Mouse (Mus musculus): Measurements from ENCODE around the gene Bicra. TPM values are rescaled to one million over a fixed set of nuclear protein-coding genes. Genes with fewer than 3 reads are reported as not detected.

Gene Bicra
- polyA plus RNA-seq, 1 experiment from 2014 or later = 7.5 TPM

DNA sequence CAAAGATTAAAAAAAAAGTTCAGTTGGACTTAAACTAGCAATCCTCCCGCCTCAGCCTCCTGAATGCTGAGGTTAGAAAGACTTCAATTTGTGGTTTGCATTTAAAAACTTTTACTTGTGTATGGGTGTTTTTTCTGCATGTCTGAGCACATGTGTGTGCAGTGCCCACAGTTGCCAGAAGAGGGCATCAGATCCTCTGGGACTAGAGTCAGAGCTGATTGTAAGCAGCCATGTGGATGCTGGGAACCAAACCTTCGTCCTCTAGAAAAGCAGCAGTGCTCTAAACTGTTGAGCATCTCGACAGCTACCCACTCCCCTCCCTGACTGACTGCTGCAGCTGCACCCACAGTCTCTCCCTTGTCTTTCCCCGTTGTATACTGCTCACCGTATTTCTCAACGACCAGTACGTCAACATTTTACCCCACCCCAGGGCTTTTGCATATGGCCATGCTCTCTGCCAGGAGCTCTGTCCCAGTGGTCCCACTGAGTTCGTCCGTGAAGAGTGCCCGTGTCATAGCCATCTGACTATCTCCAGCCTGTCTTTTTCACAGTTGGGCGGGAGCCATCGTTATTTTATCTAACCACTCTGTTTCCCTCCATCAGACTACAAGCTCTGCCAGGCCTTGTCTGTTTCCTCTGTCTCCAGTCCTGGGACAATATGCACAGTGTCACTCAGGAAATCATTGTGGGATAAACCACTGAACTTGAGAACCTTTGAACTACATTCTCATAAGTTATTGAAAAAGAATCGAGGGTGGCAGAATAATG, 94.2 kb downstream of the Bicra start:
- ATAC-seq (ENCODE audit: insufficient read depth, low FRiP score, low TSS enrichment) (no peak), DNase-seq (ENCODE audit: low spot score) (no peak)
- no peak overlapping the region for H3K4me2 ChIP-seq (ENCODE audit: low read depth)

DNA sequence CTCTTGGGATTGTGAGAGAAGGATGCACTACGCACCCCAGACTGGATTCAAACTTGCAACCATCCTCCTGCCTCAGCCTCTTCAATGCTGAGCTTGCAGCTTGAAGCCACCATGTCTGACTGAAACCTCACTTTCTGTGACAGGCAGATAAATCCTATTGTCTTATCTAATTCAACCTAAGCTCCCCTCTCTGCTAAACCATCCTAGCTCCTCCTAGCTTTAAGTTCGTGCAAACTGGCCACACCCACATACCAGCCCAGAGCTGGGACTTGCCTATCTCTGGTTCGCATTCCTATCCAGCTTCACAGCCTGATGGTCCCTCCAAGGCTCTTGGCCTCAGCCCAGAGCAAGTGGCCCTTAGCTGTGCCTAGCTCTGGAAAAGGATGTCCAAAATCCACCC, 95.3 kb downstream of the Bicra start:
- DNase-seq (ENCODE audit: low spot score) (no peak), ATAC-seq (ENCODE audit: insufficient read depth, low FRiP score, low TSS enrichment) (no peak)
- WGBS = 76% methylated on average over 3 of the region's 3 CpGs
- Histone ChIP-seq H3K4me3 (ENCODE audit: low read depth, low read length) (no peak overlapping the region), H3K9me3 (ENCODE audit: control insufficient read depth, low read length) (no peaks in the 10 kb centered on the region), H3K27ac (ENCODE audit: low read depth, low read length) (no peak overlapping the region), H3K36me3 (ENCODE audit: control insufficient read depth, insufficient read depth, low read length) (no peaks in the 10 kb centered on the region), H3K9ac (ENCODE audit: low read length) (no peak overlapping the region), H3K27me3 (ENCODE audit: control insufficient read depth, insufficient read depth, low read length) (no peaks in the 10 kb centered on the region), H3K4me1 (ENCODE audit: control insufficient read depth, insufficient read depth, low read length) (no peaks in the 10 kb centered on the region), H3K4me2 (ENCODE audit: low read depth) (no peak overlapping the region)

More for the DNA sequence above, 94.2 kb downstream of the Bicra start:
- Histone ChIP-seq H3K27me3 (ENCODE audit: control insufficient read depth, insufficient read depth, low read length) (no peaks in the 10 kb centered on the region), H3K36me3 (ENCODE audit: control insufficient read depth, insufficient read depth, low read length) (no peaks in the 10 kb centered on the region), H3K27ac (ENCODE audit: low read depth, low read length) (no peak overlapping the region), H3K4me3 (ENCODE audit: low read depth, low read length) (no peak overlapping the region), H3K4me1 (ENCODE audit: control insufficient read depth, insufficient read depth, low read length) (no peaks in the 10 kb centered on the region), H3K9ac (ENCODE audit: low read length) (no peak overlapping the region), H3K9me3 (ENCODE audit: control insufficient read depth, low read length) (no peaks in the 10 kb centered on the region)
- 90% methylated on average over 13 of the region's 13 CpGs for WGBS

DNA sequence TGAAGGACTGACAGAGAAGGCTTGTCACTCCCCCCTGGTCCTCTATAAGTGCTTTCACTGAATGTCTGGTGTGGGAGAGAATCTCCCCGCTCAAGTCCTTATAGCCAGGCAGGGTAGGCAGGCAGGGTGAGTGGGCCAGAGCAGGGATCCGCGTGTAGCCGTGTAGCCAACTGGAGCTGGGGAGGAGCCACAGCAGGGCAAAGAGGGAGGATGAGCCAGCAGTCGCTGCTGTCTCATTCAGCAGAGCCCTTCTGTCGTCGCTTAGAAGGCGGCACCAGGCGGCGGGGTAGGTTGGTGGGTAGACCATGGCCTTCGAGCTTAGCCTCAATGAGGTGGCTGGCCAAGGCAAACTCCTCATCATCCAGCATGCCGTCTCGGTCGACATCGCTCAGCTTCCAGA, 97.7 kb downstream of the Bicra start:
- DNase-seq (ENCODE audit: low spot score) (no peak), ATAC-seq (ENCODE audit: insufficient read depth, low FRiP score, low TSS enrichment) (no peak)
- Histone ChIP-seq H3K27me3 (ENCODE audit: control insufficient read depth, insufficient read depth, low read length) (no peaks in the 10 kb centered on the region), H3K4me2 (ENCODE audit: low read depth) (no peak overlapping the region), H3K27ac (ENCODE audit: low read depth, low read length) (no peak overlapping the region), H3K36me3 (ENCODE audit: control insufficient read depth, insufficient read depth, low read length) (no peaks in the 10 kb centered on the region), H3K9me3 (ENCODE audit: control insufficient read depth, low read length) (no peaks in the 10 kb centered on the region), H3K4me3 (ENCODE audit: low read depth, low read length) (no peak overlapping the region), H3K4me1 (ENCODE audit: control insufficient read depth, insufficient read depth, low read length) (peaks cover 3% of the 10 kb centered on the region), H3K9ac (ENCODE audit: low read length) (no peak overlapping the region)
- WGBS = 87% methylated on average over 15 of the region's 15 CpGs

DNA sequence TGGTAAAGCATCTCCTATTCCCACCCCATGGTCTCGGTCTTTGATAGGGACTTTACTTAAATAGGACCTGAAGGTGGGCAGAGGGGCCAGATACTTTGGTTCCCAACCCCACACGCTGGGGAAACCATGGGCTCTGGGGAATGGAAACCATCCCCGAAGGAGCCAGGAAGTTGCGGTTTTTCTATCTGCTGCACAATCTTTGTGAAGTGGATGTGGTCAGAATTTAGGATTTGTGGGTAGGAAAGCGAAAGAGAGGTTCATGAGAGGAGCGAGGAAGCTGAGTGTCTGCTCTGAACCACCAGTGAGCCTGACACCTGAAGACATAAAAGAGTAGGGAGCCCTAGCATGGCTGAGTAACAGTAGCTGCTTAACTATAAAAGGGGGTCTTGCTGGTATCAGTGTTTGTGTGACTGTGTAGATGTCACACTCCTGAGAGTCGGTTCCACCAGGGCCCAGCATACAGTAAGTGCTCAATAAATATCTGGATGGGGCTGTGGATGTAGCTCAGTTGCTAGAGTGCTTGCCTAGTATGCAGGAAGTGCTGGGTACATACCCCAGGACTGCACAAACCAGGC, 98.4 kb downstream of the Bicra start:
- Histone ChIP-seq H3K36me3 (ENCODE audit: control insufficient read depth, insufficient read depth, low read length) (no peaks in the 10 kb centered on the region), H3K4me3 (ENCODE audit: low read depth, low read length) (no peak overlapping the region), H3K27ac (ENCODE audit: low read depth, low read length) (no peak overlapping the region), H3K27me3 (ENCODE audit: control insufficient read depth, insufficient read depth, low read length) (no peaks in the 10 kb centered on the region), H3K9ac (ENCODE audit: low read length) (no peak overlapping the region), H3K9me3 (ENCODE audit: control insufficient read depth, low read length) (no peaks in the 10 kb centered on the region), H3K4me1 (ENCODE audit: control insufficient read depth, insufficient read depth, low read length) (peaks cover 9% of the 10 kb centered on the region), H3K4me2 (ENCODE audit: low read depth) (no peak overlapping the region)
- 84% methylated on average over 7 of the region's 7 CpGs for WGBS
- ATAC-seq (ENCODE audit: insufficient read depth, low FRiP score, low TSS enrichment) (no peak), DNase-seq (ENCODE audit: low spot score) (no peak)

DNA sequence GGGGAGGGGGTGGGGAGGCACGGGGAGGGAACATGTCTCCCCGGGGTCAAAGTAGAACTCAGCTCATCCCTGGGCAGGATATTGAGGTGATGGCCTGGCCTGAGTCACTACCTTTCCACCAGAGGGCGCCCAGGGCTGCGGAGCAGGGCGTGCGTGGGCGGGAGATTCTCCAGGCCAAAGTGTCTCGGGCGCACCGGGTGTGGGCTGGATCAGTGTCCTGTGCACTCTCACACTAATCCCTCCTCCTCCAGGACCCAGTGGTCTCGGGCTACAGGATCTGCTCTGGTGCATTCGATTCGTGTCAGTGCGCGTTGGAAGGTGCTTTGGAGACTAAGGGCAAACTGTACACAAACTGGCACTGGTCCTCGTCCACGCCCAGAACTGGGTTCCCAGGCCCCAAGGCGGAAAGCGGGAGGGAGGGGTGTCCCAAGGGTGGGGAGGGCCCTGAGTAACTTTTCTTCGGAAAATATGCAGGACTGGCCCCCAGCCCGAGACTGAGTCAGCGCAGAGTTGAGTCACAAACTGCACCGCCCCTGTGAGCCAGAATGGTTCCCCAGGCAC, 99.3 kb downstream of the Bicra start:
- Histone ChIP-seq H3K4me1 (ENCODE audit: control insufficient read depth, insufficient read depth, low read length) (peaks cover 12% of the 10 kb centered on the region), H3K4me3 (ENCODE audit: low read depth, low read length) (no peak overlapping the region), H3K4me2 (ENCODE audit: low read depth) (peak overlapping the region; percentile 34), H3K9me3 (ENCODE audit: control insufficient read depth, low read length) (no peaks in the 10 kb centered on the region), H3K27me3 (ENCODE audit: control insufficient read depth, insufficient read depth, low read length) (no peaks in the 10 kb centered on the region), H3K36me3 (ENCODE audit: control insufficient read depth, insufficient read depth, low read length) (peaks cover 4% of the 10 kb centered on the region), H3K27ac (ENCODE audit: low read depth, low read length) (no peak overlapping the region), H3K9ac (ENCODE audit: low read length) (peak overlapping the region; percentile 35; the same call in 1 of the 2 replicates)
- DNase-seq (ENCODE audit: low spot score) (peak; percentile 78), ATAC-seq (ENCODE audit: insufficient read depth, low FRiP score, low TSS enrichment) (peak; percentile 2; the same call in 1 of the 2 replicates)
- WGBS = 5% methylated on average over 23 of the region's 23 CpGs

DNA sequence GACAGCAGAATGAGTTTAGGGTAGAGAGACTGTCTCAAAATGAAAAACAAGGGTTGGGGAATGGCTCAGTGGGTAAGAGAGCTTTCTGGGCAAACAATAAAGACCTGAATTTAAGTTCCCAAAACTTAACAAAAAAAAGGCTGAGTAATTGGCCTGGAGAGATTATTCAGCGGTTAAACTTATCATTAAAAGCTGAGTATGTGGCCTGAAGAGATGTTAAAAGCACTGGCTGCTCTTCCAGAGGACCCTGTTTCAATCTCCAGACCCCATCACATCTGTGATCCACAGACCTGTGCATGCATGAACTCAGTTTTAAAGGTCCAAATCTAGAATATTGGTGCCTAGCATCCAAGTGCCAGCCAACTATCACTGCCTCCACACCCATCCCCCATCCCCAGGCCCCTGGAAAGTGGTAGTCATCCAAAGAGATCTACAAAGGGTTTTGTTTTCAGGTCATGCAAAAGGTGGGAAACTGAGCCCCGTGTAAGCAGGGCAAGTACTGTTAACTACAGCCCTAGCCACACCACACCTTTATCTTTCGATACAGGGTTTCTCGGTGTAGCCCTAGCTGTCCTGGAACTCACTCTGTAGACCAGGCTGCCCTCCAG, 100.0 kb downstream of the Bicra start:
- DNase-seq (ENCODE audit: low spot score) = no peak
- no peak overlapping the region for H3K9ac ChIP-seq (ENCODE audit: low read length)
- no peaks in the 10 kb centered on the region for H3K9me3 ChIP-seq (ENCODE audit: control insufficient read depth, low read length)
- no peak for ATAC-seq (ENCODE audit: insufficient read depth, low FRiP score, low TSS enrichment)
- H3K27ac ChIP-seq (ENCODE audit: low read depth, low read length) = no peak overlapping the region
- H3K4me2 ChIP-seq (ENCODE audit: low read depth) = no peak overlapping the region
- no peaks in the 10 kb centered on the region for H3K27me3 ChIP-seq (ENCODE audit: control insufficient read depth, insufficient read depth, low read length)
- peaks cover 12% of the 10 kb centered on the region for H3K4me1 ChIP-seq (ENCODE audit: control insufficient read depth, insufficient read depth, low read length)
- WGBS = 47% methylated on average over 4 of the region's 4 CpGs
- H3K4me3 ChIP-seq (ENCODE audit: low read depth, low read length) = no peak overlapping the region
- H3K36me3 ChIP-seq (ENCODE audit: control insufficient read depth, insufficient read depth, low read length) = peaks cover 6% of the 10 kb centered on the region

DNA sequence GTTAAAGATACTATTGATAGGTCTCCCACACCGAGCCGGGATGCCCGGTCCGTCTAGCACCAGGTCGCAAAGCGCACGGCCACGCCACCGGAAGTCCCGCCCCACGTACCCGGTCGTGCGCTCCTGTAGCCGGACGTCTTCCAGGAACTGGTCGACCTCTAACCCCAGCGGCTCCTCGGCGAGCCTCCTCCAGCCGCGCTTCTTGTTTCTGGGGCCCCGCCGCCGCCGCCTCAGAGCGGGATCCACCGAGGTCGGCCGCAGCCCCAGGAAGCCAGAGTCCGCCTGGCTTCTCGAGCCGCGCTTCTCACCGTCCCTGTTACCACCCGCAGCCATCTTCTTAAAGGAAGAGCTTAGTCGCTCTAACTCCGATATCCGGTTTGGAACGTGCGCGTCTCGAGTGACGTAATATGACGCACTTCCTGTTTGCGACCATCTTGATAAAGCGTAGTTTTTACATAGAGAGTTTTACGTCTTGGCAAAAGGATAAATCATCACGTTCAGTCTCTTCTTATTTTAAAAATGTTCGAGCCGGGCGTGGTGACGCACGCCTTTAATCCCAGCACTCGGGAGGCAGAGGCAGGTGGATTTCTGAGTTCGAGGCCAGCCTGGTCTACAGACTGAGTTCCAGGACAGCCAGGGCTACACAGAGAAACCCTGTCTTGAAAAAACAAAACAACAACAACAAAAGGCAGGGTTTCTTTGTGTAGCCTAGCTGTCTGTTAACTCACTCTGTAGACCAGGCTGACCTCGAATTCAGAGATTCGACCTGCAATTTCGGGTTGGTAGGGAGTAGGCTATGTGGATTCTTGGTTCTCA, 101.8 kb downstream of the Bicra start, which contains the start of gene Nop53:
Gene Nop53, minus strand, starts transcription at position 354 of the 816 bp plus-strand sequence.
- DNase-seq (ENCODE audit: low spot score) (peak; percentile 93), ATAC-seq (ENCODE audit: insufficient read depth, low FRiP score, low TSS enrichment) (peak; percentile 96)
- no peaks in the 10 kb centered on the region for H3K27me3 ChIP-seq (ENCODE audit: control insufficient read depth, insufficient read depth, low read length)
- H3K9me3 ChIP-seq (ENCODE audit: control insufficient read depth, low read length) = no peaks in the 10 kb centered on the region
- peak within 1 kb of the TSS; percentile 87 for H3K27ac ChIP-seq (ENCODE audit: low read depth, low read length)
- WGBS = 2% methylated on average over 59 of the region's 59 CpGs
- peak within 1 kb of the TSS; percentile 70 for H3K4me3 ChIP-seq (ENCODE audit: low read depth, low read length)
- H3K4me1 ChIP-seq (ENCODE audit: control insufficient read depth, insufficient read depth, low read length) = peaks cover 12% of the 10 kb centered on the region
- H3K36me3 ChIP-seq (ENCODE audit: control insufficient read depth, insufficient read depth, low read length) = peaks cover 13% of the 10 kb centered on the region
- H3K9ac ChIP-seq (ENCODE audit: low read length) = peak within 1 kb of the TSS; percentile 75
- peak within 1 kb of the TSS; percentile 90 for H3K4me2 ChIP-seq (ENCODE audit: low read depth)

DNA sequence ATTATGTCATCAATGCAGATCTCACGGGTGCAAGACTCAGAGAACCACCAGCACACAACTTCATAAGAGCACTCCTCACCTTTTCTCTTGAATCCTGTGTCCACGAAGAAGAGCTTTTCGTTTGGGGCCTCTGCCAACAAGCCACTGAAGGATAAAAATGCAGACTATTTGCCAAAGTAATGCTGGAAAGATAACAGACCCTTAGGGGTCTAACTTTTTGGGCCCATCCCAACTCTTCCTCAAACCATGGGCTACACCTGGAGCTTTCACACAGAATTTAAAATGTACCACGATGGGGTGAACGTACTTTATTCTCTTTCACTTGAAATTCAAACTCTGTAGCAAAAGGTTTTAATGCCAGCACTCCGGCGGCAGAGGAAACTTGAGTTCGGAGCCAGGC, 102.5 kb downstream of the Bicra start:
- H3K4me2 ChIP-seq (ENCODE audit: low read depth) = peak overlapping the region; percentile 90
- H3K27me3 ChIP-seq (ENCODE audit: control insufficient read depth, insufficient read depth, low read length) = no peaks in the 10 kb centered on the region
- peak overlapping the region; percentile 75 for H3K9ac ChIP-seq (ENCODE audit: low read length)
- no peak for ATAC-seq (ENCODE audit: insufficient read depth, low FRiP score, low TSS enrichment)
- no peak overlapping the region for H3K27ac ChIP-seq (ENCODE audit: low read depth, low read length)
- no peak for DNase-seq (ENCODE audit: low spot score)
- 12% methylated on average over 8 of the region's 8 CpGs for whole genome bisulfite sequencing
- peaks cover 18% of the 10 kb centered on the region for H3K36me3 ChIP-seq (ENCODE audit: control insufficient read depth, insufficient read depth, low read length)
- peak overlapping the region; percentile 70 for H3K4me3 ChIP-seq (ENCODE audit: low read depth, low read length)
- peaks cover 12% of the 10 kb centered on the region for H3K4me1 ChIP-seq (ENCODE audit: control insufficient read depth, insufficient read depth, low read length)
- H3K9me3 ChIP-seq (ENCODE audit: control insufficient read depth, low read length) = no peaks in the 10 kb centered on the region

Data from neural tube, embryonic 11.5 days (tissue).